Mouse (Mus musculus): ENCODE results near the gene Mrps26.

DNA sequence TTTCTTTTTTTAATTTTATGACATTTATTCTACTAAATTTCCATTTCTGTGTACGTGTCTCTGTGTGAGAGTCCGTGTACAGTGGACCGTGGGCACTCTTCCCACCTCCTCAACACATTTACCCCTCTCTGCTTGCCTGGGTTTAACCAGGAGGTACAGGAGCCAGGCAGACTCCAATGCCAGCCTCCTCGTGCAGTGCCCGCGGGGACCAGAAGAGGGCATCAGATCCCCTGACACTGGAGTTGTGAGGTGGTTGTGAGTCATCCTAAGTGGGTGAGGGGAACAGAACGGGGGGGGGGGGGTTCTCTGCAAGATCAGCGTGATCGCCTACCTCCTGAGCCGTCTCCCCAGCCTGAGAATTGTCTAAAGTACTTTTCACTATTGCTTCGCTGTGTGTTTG is 14.6 kb downstream of the Mrps26 start:
- TF ChIP-seq CTCF (conservative IDR thresholded peaks at IDR 0.05; ENCODE audit: insufficient read depth, insufficient read length, low read depth, low read length) = peak; percentile 62
- TF ChIP-seq POLR2A (IDR thresholded peaks at IDR 0.05; ENCODE audit: low read depth, low read length) = no peak

All from kidney, adult 2 months (tissue).